Mouse (Mus musculus) cerebellum, postnatal 4 days (tissue): Measurements from ENCODE around the gene Olfr988.
"Not testable (repeated sequence)": the region's sequence is repeated elsewhere in the genome, so short reads cannot be mapped to it uniquely, and the experiment has no call there.

ENCODE experiments used
- DNase-seq, 2 experiments: peaks; one replicate each; pipeline ENCODE4 v3.0.0; 2022; ENCODE audit warnings: low spot score in 2 of 2, mixed read lengths in 1 of 2

The Olfr988 gene

DNA sequence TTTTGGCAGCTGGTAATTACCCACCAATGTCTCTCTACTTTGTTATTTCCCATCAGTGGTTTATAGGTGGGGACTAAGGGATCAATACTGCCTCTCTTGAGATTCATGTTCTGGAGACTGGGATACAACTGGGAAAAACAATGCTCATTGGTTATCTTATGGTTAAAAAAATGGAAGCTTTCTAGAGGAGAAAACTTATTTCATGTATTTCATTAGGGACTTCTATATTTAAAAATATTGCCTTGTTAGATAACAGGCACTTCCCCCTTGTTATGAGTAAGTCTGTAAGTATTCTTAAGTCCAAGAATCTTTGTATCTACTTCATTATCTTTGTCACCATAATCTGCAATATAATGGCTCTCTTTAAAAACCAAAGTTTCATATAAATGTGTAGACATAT lies at the start of gene Olfr988:
Gene Olfr988 (minus strand): TSS at position 101 of the 400 bp plus-strand sequence.
- not testable (repeated sequence) for DNase-seq

DNA sequence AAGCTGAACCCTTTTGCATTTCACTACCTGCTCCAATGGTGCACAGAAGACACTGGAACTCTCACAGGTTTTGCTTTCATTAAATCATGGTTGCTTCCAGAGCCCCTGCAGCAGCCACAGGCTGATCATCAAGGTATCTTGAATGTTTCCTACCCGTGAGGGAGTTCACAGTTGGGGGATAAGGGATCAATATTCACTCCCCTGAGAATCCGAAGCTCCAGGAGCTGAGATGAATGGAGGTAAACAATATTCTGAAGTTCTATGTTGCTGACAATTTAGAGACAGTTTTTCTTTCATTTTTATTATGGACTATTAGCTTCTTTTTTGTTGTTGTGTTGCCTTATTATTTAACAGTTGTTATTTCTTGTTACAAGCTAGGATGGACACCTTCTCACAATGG lies 46.3 kb upstream of the Olfr988 start, which contains the start of gene Olfr992:
Gene Olfr992 (minus strand): TSS at position 101 of the 400 bp plus-strand sequence.
- DNase-seq, result no peak

DNA sequence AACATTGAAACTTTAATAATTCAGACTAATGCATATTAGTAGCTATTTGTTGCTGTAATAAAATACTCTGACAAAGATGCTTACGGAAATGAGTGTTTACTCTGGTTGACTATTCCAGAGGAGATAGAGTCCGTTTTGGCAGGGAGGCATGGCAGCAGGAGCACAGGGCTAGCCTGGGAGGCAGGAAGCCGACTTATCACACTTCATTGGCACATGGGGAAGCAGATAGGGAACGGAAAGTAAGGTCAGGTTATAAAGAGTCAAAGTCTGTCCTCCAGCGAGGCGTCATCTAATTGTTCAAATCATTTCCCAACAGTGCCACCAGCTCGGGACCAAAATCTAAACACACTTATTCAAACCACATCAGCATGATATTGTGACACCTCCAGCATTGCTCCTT lies 23.1 kb downstream of the Olfr988 start:
- DNase-seq, result no peak

DNA sequence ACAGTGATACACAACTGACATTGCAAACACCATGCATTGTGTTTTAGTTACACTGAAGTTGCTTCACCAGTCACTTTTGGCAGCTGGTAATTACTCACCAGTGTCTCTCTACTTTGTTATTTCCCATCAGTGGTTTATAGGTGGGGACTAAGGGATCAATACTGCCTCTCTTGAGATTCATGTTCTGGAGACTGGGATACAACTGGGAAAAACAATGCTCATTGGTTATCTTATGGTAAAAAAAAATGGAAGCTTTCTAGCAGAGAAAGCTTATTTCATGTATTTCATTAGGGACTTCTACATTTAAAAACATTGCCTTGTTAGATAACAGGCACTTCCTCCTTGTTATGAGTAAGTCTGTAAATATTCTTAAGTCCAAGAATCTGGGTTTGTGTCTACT lies 23.8 kb downstream of the Olfr988 start, which contains the start of gene Olfr987:
Gene Olfr987 (minus strand): TSS at position 101 of the 400 bp plus-strand sequence.
- DNase-seq, result not testable (repeated sequence)

DNA sequence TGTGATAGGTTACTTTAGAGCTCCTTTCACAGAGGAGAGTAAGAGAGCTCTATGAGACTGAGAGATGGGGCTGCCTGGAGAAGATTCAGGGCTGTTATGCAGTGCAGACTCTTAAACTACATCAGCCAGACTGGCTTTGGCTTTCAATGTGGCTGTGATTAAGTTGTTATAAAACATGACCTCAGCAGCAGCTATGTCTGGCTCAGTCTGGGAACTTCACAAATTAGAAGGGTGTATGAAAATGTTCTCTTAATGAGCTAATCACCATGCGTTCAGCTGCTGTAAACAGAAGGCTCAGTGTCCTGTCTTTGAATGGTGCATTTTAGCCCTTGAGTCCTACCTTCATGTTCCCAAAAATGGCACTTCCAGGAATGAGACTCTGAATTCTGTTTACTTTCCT lies 43.9 kb downstream of the Olfr988 start:
- DNase-seq, result no peak
